Mouse (Mus musculus) ES-Bruce4 (cell line): ENCODE measurements around the gene Sun3.

Source experiments
- CTCF ChIP-seq: IDR thresholded peaks from one replicate; pipeline ENCODE4 v1.8.1; 2011; ENCODE audit warnings: low read depth, low read length
- EP300 ChIP-seq: IDR thresholded peaks from 2 replicates; pipeline ENCODE4 v1.6.1; 2011; ENCODE audit warnings: low read depth, low read length; ENCODE audit not compliant: insufficient read depth
- POLR2A ChIP-seq: IDR thresholded peaks from one replicate; pipeline ENCODE4 v1.8.1; 2011; ENCODE audit warnings: low read length; ENCODE audit not compliant: insufficient read depth

DNA sequence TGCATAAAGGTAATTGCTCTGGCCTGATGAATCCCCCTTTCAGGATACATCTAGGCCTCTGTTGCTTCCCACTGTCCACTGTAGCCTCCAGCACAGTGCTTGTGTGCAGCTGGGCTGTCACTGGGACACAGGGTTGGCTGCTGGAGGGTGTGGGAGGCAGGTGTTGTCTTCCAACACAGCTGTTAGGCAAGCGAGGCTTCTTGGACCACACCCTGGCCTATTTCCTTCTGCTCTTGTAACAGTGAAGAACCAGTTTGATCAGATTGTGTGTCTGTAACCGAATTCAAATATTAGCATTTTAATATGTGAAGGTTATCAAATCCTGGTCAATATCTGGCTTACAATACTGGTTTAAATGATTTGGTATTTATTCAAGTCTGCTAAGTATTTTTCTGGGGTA lies 3.1 kb upstream of the Sun3 start:
- TF ChIP-seq POLR2A (no peak), CTCF (no peak), EP300 (0 out of 2 replicates have a peak, but pooled peaks have one; percentile 46)
